Mouse (Mus musculus): ENCODE results near the gene H3f3b.
"Not testable (repeated sequence)": the region's sequence is repeated elsewhere in the genome, so short reads cannot be mapped to it uniquely, and the experiment has no call there.

H3f3b gene

DNA sequence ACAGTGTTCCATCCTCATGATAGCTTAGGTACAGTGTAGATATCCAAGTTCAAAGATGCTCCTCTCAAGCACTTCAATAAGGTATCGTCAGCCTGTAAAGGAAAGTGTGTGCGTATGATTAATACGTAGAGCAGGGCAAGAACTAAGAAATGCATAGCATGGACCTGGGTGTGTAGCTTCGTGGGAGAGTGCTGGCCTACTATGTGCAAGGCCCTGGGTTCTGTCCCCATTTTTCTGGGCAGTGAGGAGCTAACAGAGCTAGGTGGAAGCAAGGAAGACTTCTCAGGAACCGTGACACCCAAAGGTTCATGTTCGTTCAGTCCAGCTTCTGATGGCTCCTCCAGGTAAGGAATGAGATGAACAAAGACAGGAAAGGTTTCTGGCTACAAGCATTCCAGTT is 17.4 kb upstream of the H3f3b start:
- DNase-seq (ENCODE audit: low spot score in 2 of 2): no peak

DNA sequence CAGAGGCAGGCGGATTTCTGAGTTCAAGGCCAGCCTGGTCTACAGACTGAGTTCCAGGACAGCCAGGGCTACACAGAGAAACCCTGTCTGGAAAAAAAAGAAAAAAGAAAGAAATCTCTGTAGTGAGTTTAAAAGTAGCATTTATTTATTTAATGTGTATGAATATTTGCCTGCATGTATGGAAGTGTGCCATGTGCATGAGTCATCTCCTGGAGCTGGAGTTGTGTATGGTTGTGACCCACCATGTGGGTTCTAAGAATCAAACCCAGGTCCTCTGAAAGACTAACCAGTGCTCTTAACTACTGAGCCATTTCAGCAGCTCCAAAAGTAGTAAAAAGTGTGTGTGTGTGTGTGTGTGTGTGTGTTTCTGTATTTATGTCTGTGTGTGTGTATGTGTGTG is 15.5 kb upstream of the H3f3b start:
- DNase-seq (ENCODE audit: low spot score in 2 of 2): no peak

GRCm38 (mm10) chr11:116042372-116043138 is 14.8 kb upstream of the H3f3b start:
- no peak for DNase-seq (ENCODE audit: low spot score in 2 of 2)

DNA sequence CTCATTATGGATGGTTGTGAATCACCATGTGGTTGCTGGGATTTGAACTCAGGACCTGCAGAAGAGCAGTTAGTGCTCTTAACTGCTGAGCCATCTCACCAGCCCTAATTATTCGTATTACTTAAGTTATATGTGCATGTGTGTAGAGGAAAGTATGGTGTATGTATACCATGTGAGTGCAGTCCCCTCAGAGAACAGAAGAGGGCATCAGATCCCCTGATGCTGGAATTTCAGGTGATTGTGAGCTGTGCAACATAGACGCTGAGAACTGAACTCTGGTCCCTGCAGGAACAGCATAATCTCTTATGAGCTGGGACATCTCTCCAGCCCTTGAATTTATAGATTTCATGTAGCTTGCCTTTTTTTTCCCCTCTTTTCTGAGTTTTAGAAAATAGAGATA is 14.1 kb upstream of the H3f3b start:
- DNase-seq (ENCODE audit: low spot score in 2 of 2): no peak

DNA sequence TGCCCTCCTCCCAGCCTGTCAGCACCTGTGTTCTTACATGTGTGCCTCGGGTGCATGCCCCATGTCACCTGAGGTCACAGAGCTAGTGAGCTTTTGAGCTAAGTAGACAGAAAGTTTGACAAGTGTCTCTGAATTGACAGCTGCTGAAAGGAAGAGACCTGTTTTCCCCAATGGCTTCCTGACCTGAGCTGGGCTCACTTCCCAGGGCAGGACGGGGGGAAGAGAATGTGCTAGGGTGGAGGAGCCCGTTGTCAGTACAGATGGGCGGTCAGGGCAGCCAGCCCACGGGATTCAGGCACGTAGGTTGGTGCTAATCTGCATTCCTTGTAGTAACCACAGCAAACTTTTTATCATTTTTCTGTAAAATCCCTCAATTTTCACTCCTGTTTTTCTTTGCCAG is 12.8 kb upstream of the H3f3b start:
- no peak for DNase-seq (ENCODE audit: low spot score in 2 of 2)

GRCm38 (mm10) chr11:116037826-116038225 is 10.1 kb upstream of the H3f3b start:
- DNase-seq (ENCODE audit: low spot score in 2 of 2): no peak

DNA sequence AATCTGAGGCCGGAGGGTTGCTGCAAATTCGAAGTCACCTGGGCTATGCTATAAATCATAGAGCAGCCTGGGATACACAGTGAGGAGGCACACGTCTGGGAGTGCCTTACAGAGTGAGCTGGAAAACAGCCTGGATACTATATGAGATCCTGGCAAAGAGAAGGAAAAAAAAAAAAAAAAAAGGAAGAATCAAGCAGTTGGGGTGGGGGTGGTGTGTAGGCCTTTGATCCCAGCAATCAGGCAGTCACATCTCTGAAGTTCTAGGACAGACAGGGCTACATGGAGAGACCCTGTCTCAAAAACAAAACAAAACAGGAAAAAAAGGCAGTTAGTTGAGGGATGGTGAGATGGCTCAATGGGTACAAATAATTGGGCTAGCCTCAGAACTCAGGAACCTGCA is 8.9 kb upstream of the H3f3b start:
- DNase-seq (ENCODE audit: low spot score in 2 of 2): no peak

DNA sequence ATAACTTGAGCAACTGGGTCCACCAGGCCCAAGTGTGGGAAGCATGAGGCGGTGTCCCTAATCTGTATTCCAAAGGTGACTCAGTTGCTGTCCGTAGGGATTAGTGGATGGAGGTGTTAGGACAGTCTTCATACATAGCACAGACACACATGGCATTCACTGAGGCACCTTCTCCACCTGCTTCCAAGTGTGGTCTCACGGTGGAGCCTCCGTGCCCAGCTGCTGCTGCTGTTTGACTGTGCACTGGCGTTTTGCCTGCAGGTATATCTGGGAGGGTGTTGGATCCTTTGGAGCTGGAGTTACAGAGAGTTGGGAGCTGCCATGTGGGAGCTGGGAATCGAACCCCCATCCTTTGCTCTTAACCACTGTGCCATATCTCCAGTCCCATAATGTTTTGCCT is 6.8 kb upstream of the H3f3b start:
- no peak for DNase-seq (ENCODE audit: low spot score in 2 of 2)

DNA sequence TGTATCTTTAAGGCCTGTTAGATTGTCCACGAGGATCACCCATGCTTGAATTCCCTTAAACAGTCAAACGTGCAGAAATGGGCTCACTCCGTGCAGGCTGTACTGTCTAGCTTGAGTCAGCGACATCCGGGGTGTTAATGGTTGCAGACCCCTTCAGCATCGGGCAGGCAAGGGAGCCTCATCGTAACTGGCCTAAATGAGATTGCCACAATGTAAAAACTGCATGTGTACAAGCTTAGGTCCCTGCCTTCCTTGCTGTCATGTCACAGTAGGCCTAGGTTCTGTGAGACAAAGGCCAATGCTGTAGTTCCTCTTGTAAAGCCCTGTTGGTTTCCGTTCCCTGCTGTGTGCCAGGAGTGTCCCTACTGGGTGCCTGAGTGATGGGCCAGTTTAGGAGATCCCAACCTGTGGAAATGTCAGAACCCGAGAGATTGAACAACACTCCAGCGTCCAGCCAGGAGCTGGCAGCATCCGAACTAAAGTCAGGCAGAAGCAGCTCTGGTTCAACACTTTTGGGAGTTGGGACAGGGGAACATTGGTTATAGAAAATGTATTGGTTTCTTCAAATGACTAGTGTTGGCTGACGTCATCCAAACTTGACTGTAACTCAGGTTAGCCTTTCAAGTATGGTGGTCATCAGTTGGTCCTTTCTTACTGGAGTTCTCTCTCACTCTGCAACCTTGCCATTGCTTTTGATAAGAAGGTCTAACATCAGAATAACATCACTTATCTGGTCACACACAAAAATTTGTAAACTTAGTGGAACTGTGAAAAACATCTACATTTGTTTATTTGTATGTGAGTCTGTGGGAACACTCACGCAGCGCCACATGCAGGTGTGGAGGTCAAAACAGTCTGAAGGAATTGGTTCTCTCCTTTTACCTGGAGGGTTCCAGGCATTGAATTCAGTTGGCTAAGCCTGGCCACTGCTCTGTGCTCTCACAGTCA is 3.4 kb upstream of the H3f3b start:
- DNase-seq (ENCODE audit: low spot score in 2 of 2): peak in 1 of 2 experiments; percentile 55

DNA sequence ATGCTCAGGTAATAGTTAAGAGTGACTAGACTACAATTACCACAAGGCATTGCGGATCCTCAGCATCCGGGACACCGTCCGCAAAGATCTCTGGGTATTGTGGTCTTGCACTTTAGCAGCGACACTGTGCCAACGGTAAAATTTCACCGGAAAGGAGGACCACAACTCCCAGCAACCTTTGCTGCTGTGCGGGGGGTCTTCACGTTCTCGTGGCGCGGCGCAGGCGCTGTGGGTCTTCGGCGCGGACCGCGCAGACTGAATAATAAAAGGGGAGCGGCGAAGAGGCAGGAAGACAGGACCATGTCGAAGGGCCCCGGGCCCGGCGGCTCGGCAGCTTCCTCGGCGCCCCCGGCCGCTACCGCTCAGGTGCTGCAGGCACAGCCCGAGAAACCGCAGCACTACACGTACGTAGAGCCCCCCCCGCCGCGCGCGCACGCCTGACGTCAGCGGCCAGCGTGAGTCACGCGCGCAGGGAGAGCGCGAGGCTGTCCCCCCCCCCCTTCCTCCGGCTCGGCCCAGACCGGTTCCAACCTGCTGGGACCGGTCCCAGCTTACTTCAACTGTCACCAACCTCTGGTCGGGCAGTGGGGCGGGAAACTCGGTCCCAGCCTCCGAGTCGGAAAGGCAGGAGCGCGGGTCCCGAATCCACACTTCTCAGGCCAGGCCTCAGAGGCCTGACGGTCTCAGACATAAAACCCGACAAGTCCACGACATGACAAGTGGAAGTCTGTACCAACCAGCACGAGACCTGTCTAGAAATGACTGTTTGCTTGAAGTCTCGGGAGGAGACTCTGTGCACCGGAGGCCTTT is 2.5 kb upstream of the H3f3b start, which contains the start of gene Unk:
Gene Unk (plus strand): TSS at position 235 of the 810 bp plus-strand sequence.
- peak; percentile 97 for DNase-seq (ENCODE audit: low spot score in 2 of 2)

- no peak for DNase-seq (ENCODE audit: low spot score in 2 of 2)
Measured at GRCm38 (mm10) chr11:116029086-116029865, 1.5 kb upstream of the H3f3b start.

DNA sequence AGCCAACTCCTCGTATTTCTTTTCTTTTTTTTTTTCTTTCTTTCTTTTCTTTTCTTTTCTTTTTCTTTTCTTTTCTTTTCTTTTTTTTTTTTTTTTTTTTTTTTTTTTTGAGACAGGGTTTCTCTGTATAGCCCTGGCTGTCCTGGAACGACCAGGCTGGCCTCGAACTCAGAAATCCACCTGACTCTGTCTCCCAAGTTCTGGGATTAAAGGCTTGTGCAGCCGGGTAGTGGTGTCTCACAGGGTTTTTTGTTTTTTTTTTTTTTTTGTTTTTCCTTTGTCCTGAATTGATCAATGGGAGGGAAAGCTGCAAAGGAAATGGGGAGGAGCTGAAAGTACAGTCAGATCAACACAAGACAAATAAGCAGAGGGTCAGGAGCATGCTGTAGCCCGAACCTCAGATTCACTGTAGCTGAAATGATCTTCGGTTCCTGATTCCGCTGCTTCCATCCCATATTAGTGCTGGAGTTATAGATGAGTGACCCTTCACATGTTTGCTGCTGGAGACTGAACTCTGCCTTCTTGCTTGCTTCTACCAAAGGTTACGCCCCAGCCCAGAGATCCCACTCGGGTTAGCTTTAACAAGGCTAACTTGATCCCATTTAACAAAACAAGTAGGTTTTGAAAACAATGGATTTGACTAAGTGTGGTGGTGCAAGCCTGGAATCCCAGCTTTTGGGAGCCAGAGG is 559 bp upstream of the H3f3b start:
- DNase-seq (ENCODE audit: low spot score in 2 of 2): no peak

DNA sequence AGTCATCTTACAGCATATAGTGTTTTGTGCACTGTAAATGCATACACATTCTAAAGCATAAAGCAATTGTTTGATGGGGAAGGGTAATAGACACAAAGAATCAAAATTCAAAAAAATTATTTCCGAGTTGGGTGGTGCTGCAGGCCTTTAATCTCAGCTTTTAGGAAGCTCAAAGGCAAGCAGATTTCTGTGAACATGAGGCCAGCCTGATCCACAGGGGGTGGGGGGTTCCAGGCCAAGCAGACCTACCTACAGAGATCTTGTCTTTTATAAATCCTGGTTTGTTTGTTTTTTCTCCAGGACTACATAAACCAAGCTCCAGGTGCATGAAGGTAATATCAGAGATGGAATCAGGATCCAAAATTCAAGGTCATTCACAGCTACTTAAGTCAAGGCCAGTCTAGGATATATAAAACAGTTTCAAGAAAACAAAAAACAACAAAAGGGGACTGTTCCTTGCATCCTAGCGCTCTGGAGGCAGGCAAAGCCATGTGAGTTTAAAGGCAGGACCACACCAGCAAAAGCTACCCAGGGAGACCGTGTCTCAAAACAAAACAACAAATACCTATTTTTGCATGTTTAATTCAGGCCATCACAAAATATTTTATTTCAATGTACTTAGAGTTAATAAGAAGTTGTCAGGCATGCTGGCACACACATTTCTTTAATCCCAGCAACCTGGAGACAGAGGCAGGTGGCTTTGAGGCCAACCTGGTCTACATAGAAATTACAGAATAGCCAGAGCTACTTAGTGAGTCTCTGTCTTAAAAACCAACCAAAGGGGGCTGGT is 2.5 kb downstream of the H3f3b start:
- no peak for DNase-seq (ENCODE audit: low spot score in 2 of 2)

DNA sequence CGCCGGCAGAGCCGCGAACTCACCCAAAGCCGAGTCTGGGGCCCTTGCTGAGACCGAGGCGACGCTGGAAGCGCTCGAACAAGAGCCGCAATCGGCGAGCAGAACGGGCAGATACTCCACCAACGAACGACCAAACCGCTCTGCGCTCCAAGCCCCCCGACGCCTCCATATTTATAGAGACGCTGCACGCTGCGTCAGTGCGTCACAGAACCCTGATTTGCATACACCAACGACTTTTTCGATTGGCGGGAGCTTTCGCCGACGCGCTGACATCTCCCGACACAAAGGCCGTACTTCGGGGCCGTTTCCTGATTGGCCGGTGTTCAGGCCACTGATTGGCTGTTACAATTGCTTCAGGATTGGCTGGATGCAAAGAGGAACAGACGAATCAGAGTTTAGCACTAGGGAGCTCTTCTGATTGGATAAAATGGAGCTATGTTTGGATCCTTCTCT is 3.4 kb downstream of the H3f3b start:
- DNase-seq (ENCODE audit: low spot score in 2 of 2): peak; percentile 97

GRCm38 (mm10) chr11:116023771-116024355 is 3.9 kb downstream of the H3f3b start:
- DNase-seq (ENCODE audit: low spot score in 2 of 2): peak; percentile 81 to 83

DNA sequence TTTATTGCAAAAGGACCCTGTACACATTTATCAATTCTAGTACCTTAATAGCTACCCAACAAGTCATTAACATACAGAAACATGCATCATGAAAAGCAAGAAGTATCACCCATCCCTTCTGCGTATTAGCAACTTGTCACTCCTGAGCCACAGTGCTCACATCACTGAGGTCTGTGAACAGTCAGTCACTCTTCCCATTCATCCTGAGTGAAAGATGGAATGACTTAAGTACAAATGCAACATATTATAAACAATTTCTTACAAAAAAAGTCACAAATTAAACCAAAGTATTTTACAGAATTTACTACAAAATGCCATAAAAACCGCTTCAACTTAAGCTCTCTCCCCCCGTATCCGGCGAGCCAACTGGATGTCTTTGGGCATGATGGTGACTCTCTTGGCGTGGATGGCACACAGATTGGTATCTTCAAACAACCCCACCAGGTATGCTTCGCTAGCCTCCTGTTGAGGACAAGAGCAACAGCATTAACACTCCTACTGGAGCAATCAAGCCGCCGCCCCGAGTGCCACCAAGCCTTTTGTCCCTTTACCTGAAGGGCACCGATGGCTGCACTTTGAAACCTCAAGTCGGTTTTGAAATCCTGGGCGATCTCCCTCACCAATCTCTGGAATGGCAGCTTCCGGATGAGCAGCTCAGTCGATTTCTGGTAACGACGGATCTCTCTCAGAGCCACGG is 4.5 kb downstream of the H3f3b start:
- not testable (repeated sequence) for DNase-seq (ENCODE audit: low spot score in 2 of 2)

GRCm38 (mm10) chr11:116022256-116022780 is 5.4 kb downstream of the H3f3b start:
- DNase-seq (ENCODE audit: low spot score in 2 of 2): no peak

All from natural killer cell, adult 2 months (primary cell).